In the genomic region with DNA sequence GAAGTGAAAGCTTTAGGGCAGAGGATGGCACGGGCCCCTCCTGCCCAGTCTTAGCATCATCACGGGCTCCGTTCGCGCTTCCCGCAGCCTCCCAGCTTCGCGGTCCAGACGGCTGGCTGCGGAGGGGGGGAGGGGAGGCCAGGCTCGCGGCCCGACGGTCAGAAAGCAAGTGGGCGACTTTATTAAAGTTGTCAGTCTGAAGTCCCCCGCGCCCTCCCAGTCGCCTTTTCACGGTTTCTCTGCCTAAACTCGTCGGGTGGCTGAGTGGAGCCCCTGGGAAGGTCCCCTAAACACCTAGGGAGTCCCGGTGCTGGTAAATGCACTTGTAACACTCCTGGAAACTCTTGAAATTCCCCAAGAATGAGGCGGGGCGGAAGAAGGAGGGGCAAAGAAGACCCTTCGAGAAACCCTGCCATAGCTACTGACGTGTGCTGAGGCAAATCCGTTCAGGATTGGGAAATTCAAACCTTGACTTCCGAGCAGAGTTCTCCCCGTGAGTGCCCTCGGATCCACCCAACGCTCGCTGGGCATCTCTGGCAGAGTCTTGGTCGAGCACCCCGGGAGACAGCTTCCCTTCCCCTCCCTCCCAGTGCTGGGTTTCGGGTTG, we compare ENCODE assay signal across 9 mouse cellular contexts. TPM values are rescaled to one million over a fixed set of nuclear protein-coding genes. Genes with fewer than 3 reads are reported as not detected.
DNase-seq lines count a peak whose midpoint lies in the region; ATAC-seq and TF ChIP-seq lines count a peak whose summit lies in the region.
"Had no signal": no experiment of that assay in that cellular context is flagged by ENCODE, and none has a peak within 500 bp of the region (broad histone marks: within the 10 kb centered on the region; RNA-seq: fewer than 3 reads in every experiment).

No protein-coding gene starts in this region.

- peak overlapping the region; percentile 75 for H3K4me3 ChIP-seq in embryonic facial prominence, embryonic 13.5 days
- H3K4me3 ChIP-seq in heart, embryonic 15.5 days = peak overlapping the region; percentile 70
- peak overlapping the region; percentile 72 for H3K4me3 ChIP-seq in kidney, postnatal 0 days (replicated peaks; ENCODE audit: low read depth, low read length)

- TF ChIP-seq CTCF in kidney, postnatal 0 days (IDR thresholded peaks at IDR 0.05; ENCODE audit: low read depth) = no peak

- H3K27ac ChIP-seq in embryonic facial prominence, embryonic 13.5 days = peak overlapping the region; percentile 98
- H3K27ac ChIP-seq in heart, embryonic 15.5 days = peak overlapping the region; percentile 87
- H3K27ac ChIP-seq in kidney, postnatal 0 days = peak overlapping the region; percentile 82

- peak; percentile 71 to 77 for DNase-seq in cerebellum, postnatal 10 days
- DNase-seq in cerebellum, adult 11 months = no peak
- peak; percentile 67 for DNase-seq in Muller cell, postnatal 12 days (ENCODE audit: inconsistent ontology term)
- peak; percentile 80 for DNase-seq in kidney, postnatal 0 days (ENCODE audit: low spot score)
- peak; percentile 64 for DNase-seq in lung, postnatal 10 days
- peak; percentile 60 for DNase-seq in retina, embryonic 14.5 days (ENCODE audit: low spot score)

- peaks cover 27% of the 10 kb centered on the region for H3K4me1 ChIP-seq in embryonic facial prominence, embryonic 13.5 days
- peaks cover 9% of the 10 kb centered on the region for H3K4me1 ChIP-seq in heart, embryonic 15.5 days (replicated peaks)
- 0 out of 2 replicates have a peak, but pooled peaks cover 3% of the 10 kb centered on the region for H3K4me1 ChIP-seq in kidney, postnatal 0 days (replicated peaks; ENCODE audit: insufficient read depth, low read length)

- H3K27me3 ChIP-seq in embryonic facial prominence, embryonic 13.5 days = no peaks in the 10 kb centered on the region
- H3K27me3 ChIP-seq in heart, embryonic 15.5 days = no peaks in the 10 kb centered on the region
- no peaks in the 10 kb centered on the region for H3K27me3 ChIP-seq in kidney, postnatal 0 days (ENCODE audit: insufficient read depth, low read length)

- H3K36me3 ChIP-seq in embryonic facial prominence, embryonic 13.5 days = peaks cover 5% of the 10 kb centered on the region
- no peaks in the 10 kb centered on the region for H3K36me3 ChIP-seq in heart, embryonic 15.5 days
- no peaks in the 10 kb centered on the region for H3K36me3 ChIP-seq in kidney, postnatal 0 days (ENCODE audit: insufficient read depth, low read length)
- H3K36me3 ChIP-seq: G1E had no signal

- under 1% methylated on average over 35 of the region's 35 CpGs for WGBS in embryonic facial prominence, embryonic 13.5 days
- under 1% methylated on average over 35 of the region's 35 CpGs for WGBS in heart, embryonic 15.5 days
- under 1% methylated on average over 35 of the region's 35 CpGs for WGBS in kidney, postnatal 0 days

- H3K9ac ChIP-seq in embryonic facial prominence, embryonic 13.5 days = peak overlapping the region; percentile 94
- H3K9ac ChIP-seq in heart, embryonic 15.5 days = peak overlapping the region; percentile 83
- H3K9ac ChIP-seq in kidney, postnatal 0 days (ENCODE audit: low read depth, low read length) = peak overlapping the region; percentile 73

- peak; percentile 67 for ATAC-seq in embryonic facial prominence, embryonic 13.5 days (ENCODE audit: insufficient number of reproducible peaks, insufficient read depth, low FRiP score, low TSS enrichment, low read depth)
- ATAC-seq in heart, embryonic 15.5 days (replicated peaks; ENCODE audit: insufficient number of reproducible peaks, insufficient read depth, low FRiP score, low read depth) = peak; percentile 24
- peak; percentile 71 for ATAC-seq in kidney, postnatal 0 days (replicated peaks; ENCODE audit: low FRiP score, low read depth)

- no peaks in the 10 kb centered on the region for H3K9me3 ChIP-seq in embryonic facial prominence, embryonic 13.5 days
- no peaks in the 10 kb centered on the region for H3K9me3 ChIP-seq in heart, embryonic 15.5 days (replicated peaks)
- no peaks in the 10 kb centered on the region for H3K9me3 ChIP-seq in kidney, postnatal 0 days (replicated peaks; ENCODE audit: low read length)

- H3K4me2 ChIP-seq in embryonic facial prominence, embryonic 13.5 days = peak overlapping the region; percentile 68
- peak overlapping the region; percentile 68 for H3K4me2 ChIP-seq in heart, embryonic 15.5 days
- H3K4me2 ChIP-seq in kidney, postnatal 0 days (ENCODE audit: low read length) = peak overlapping the region; percentile 87

RNA-seq across cellular contexts. Expression of a gene that starts 1.6 kb away (rescaled TPM):
- polyA plus RNA-seq in embryonic facial prominence, embryonic 13.5 days (2015; fragmentation: Nextera tagmentation; extraction: Ambion mirVana) = 309 and 330 TPM in 2 replicates
- 368 and 467 TPM in 2 replicates for polyA plus RNA-seq in heart, embryonic 15.5 days (2015; fragmentation: Nextera tagmentation; extraction: Ambion mirVana)
- polyA plus RNA-seq in kidney, postnatal 0 days (2015; fragmentation: Nextera tagmentation; extraction: Ambion mirVana) = 77.2 and 81.2 TPM in 2 replicates
- polyA plus RNA-seq: G1E had no signal
